Mouse (Mus musculus): ENCODE results near the gene Cadps.

- TF ChIP-seq CTCF (IDR thresholded peaks at IDR 0.05; ENCODE audit: low read depth), result no peak
- TF ChIP-seq EP300 (IDR thresholded peaks at IDR 0.05; ENCODE audit: low read depth), result no peak
These were observed 44.9 kb downstream of the Cadps start for GRCm38 (mm10) chr14:12777990-12778389.

Data from liver, postnatal 0 days (tissue).